Mouse (Mus musculus) thymus, adult 2 months (tissue): ENCODE results near the gene Hhat. TPM values are rescaled to one million over a fixed set of nuclear protein-coding genes. Genes with fewer than 3 reads are reported as not detected.

Experiments used
- DNase-seq: peaks from one replicate; pipeline ENCODE4 v3.0.0; 2021
- H3K27ac ChIP-seq: fragments of 200-500 bp; 2 replicates; pipeline ENCODE4 v1.5.1; 2012; ENCODE audit warnings: low read length, control low read depth; ENCODE audit not compliant: control insufficient read depth, insufficient read depth
- H3K27me3 ChIP-seq: fragments of 200-500 bp; 2 replicates; pipeline ENCODE4 v1.6.1; 2012; ENCODE audit warnings: mild to moderate bottlenecking, low read length, moderate library complexity, mixed read lengths; ENCODE audit not compliant: control insufficient read depth, insufficient read depth
- H3K36me3 ChIP-seq: fragments of 200-500 bp; 2 replicates; pipeline ENCODE4 v1.6.1; 2012; ENCODE audit warnings: mild to moderate bottlenecking, low read length, moderate library complexity; ENCODE audit not compliant: control insufficient read depth, insufficient read depth
- H3K4me1 ChIP-seq: fragments of 200-500 bp; replicated peaks from 2 replicates; pipeline ENCODE4 v1.6.1; 2012; ENCODE audit warnings: low read length; ENCODE audit not compliant: control insufficient read depth, insufficient read depth
- H3K4me3 ChIP-seq: fragments of 200-500 bp; 2 replicates; pipeline ENCODE4 v1.5.1; 2012; ENCODE audit warnings: mild to moderate bottlenecking, low read length, control low read depth, moderate library complexity; ENCODE audit not compliant: control insufficient read depth, insufficient read depth
- CTCF ChIP-seq: fragments of 200-500 bp; IDR thresholded peaks from 2 replicates; pipeline ENCODE4 v1.5.1; 2012; ENCODE audit warnings: mild to moderate bottlenecking, control low read depth, low read length, moderate library complexity, borderline replicate concordance; ENCODE audit not compliant: control insufficient read depth, poor library complexity, insufficient read depth; ENCODE audit errors: extremely low read depth
- POLR2A ChIP-seq: fragments of 200-500 bp; IDR thresholded peaks from 2 replicates; pipeline ENCODE4 v1.6.1; 2012; ENCODE audit warnings: mild to moderate bottlenecking, low read length, control low read depth, moderate library complexity; ENCODE audit not compliant: control insufficient read depth, poor library complexity, insufficient read depth; ENCODE audit errors: extremely low read depth
- WGBS: fragments of 180-500 bp; shearing (Covaris S2); methylation state at CpG from one replicate; pipeline ENCODE4 v1.1.7; 2018; 5-methylcytosine and 5-hydroxymethylcytosine counted together
- polyA plus RNA-seq: library from polyadenylated mRNA; depleted of rRNA; stranded (reverse); fragments of >200 nt; gene quantifications from 2 replicates; pipeline ENCODE4 v1.2.3, GENCODE M21; 2012

Hhat gene
- polyA plus RNA-seq, 1 experiment: 5.8 TPM

GRCm38 (mm10) chr1:192603556-192603955 lies 167.5 kb downstream of the Hhat start:
- no peak overlapping the region for H3K4me3 ChIP-seq
- H3K4me1 ChIP-seq: no peaks in the 10 kb centered on the region
- no peak for TF ChIP-seq POLR2A
- no peak for TF ChIP-seq CTCF
- 93% methylated on average over 7 of the region's 7 CpGs for WGBS
- H3K27ac ChIP-seq: no peak overlapping the region
- H3K27me3 ChIP-seq: no peaks in the 10 kb centered on the region
- no peaks in the 10 kb centered on the region for H3K36me3 ChIP-seq
- DNase-seq: no peak

GRCm38 (mm10) chr1:192601206-192601605 lies 169.8 kb downstream of the Hhat start:
- no peaks in the 10 kb centered on the region for H3K4me1 ChIP-seq
- DNase-seq: no peak
- H3K4me3 ChIP-seq: no peak overlapping the region
- H3K27me3 ChIP-seq: no peaks in the 10 kb centered on the region
- WGBS: 97% methylated on average over 3 of the region's 3 CpGs
- no peak for TF ChIP-seq POLR2A
- no peak overlapping the region for H3K27ac ChIP-seq
- no peaks in the 10 kb centered on the region for H3K36me3 ChIP-seq

- Histone ChIP-seq H3K36me3 (no peaks in the 10 kb centered on the region), H3K27me3 (no peaks in the 10 kb centered on the region), H3K27ac (no peak overlapping the region), H3K4me3 (no peak overlapping the region), H3K4me1 (no peaks in the 10 kb centered on the region)
- WGBS: 12% methylated on average over 7 of the region's 7 CpGs
- TF ChIP-seq CTCF (no peak), POLR2A (no peak)
- no peak for DNase-seq
These were observed 171.3 kb downstream of the Hhat start for GRCm38 (mm10) chr1:192599746-192600145.

GRCm38 (mm10) chr1:192598380-192598779 lies 172.6 kb downstream of the Hhat start:
- H3K4me1 ChIP-seq: no peaks in the 10 kb centered on the region
- 0 out of 2 replicates have a peak, but pooled peaks have one; percentile 32 for TF ChIP-seq CTCF
- no peak for TF ChIP-seq POLR2A
- 51% methylated on average over 2 of the region's 2 CpGs for WGBS

GRCm38 (mm10) chr1:192595426-192595825 lies 175.6 kb downstream of the Hhat start:
- H3K4me3 ChIP-seq: no peak overlapping the region
- no peak overlapping the region for H3K27ac ChIP-seq
- no peaks in the 10 kb centered on the region for H3K4me1 ChIP-seq
- no peak for DNase-seq
- no peaks in the 10 kb centered on the region for H3K36me3 ChIP-seq
- 85% methylated on average over 4 of the region's 4 CpGs for WGBS
- TF ChIP-seq CTCF (no peak), POLR2A (no peak)
- no peaks in the 10 kb centered on the region for H3K27me3 ChIP-seq

More at GRCm38 (mm10) chr1:192598380-192598779, 172.6 kb downstream of the Hhat start:
- H3K36me3 ChIP-seq: no peaks in the 10 kb centered on the region
- peak; percentile 35 for DNase-seq
- no peaks in the 10 kb centered on the region for H3K27me3 ChIP-seq
- H3K27ac ChIP-seq: no peak overlapping the region
- H3K4me3 ChIP-seq: no peak overlapping the region

- WGBS: 48% methylated on average over 3 of the region's 3 CpGs
- no peaks in the 10 kb centered on the region for H3K36me3 ChIP-seq
- no peak overlapping the region for H3K27ac ChIP-seq
- H3K4me3 ChIP-seq: no peak overlapping the region
- no peaks in the 10 kb centered on the region for H3K4me1 ChIP-seq
- DNase-seq: no peak
- TF ChIP-seq POLR2A (no peak), CTCF (no peak)
- no peaks in the 10 kb centered on the region for H3K27me3 ChIP-seq
These were observed 177.5 kb downstream of the Hhat start for GRCm38 (mm10) chr1:192593492-192593891.

- Histone ChIP-seq H3K4me3 (no peak overlapping the region), H3K36me3 (no peaks in the 10 kb centered on the region), H3K4me1 (no peaks in the 10 kb centered on the region), H3K27ac (no peak overlapping the region), H3K27me3 (no peaks in the 10 kb centered on the region)
- no peak for DNase-seq
- WGBS: 97% methylated on average over 9 of the region's 9 CpGs
- TF ChIP-seq CTCF (no peak), POLR2A (no peak)
These were observed 183.6 kb downstream of the Hhat start for GRCm38 (mm10) chr1:192587451-192587850.
